Mouse (Mus musculus): Measurements from ENCODE around the gene Plpp7. TPM values are rescaled to one million over a fixed set of nuclear protein-coding genes. Genes with fewer than 3 reads are reported as not detected.

The Plpp7 gene
- polyA plus RNA-seq, 1 experiment from 2014 or later: 21.7 TPM

Small RNA genes within 50 kb of the gene (microRNA-seq; reads per million reads assigned to microRNA genes)
- not detected for gene Mir7674

Other genes starting within 250 kb of the Plpp7 start
- gene Fibcd1, start 249.5 kb upstream of the Plpp7 start, polyA plus RNA-seq (2015; fragmentation: Nextera tagmentation; extraction: Ambion mirVana): 3.4 and 4.6 TPM in 2 replicates
- 6.3 and 7.0 TPM in 2 replicates for gene Lamc3, start 208.2 kb upstream of the Plpp7 start, polyA plus RNA-seq (2015; fragmentation: Nextera tagmentation; extraction: Ambion mirVana)
- 25.9 and 30.6 TPM in 2 replicates for gene Aif1l, start 145.4 kb upstream of the Plpp7 start, polyA plus RNA-seq (2015; fragmentation: Nextera tagmentation; extraction: Ambion mirVana)
- gene Nup214, start 121.1 kb upstream of the Plpp7 start, polyA plus RNA-seq (2015; fragmentation: Nextera tagmentation; extraction: Ambion mirVana): 80.8 and 83.5 TPM in 2 replicates
- 0.63 and 0.74 TPM in 2 replicates for gene Fam78a, start 10.7 kb upstream of the Plpp7 start, polyA plus RNA-seq (2015; fragmentation: Nextera tagmentation; extraction: Ambion mirVana)
- 65.8 and 68.8 TPM in 2 replicates for gene Prrc2b, start 55.6 kb downstream of the Plpp7 start, polyA plus RNA-seq (2015; fragmentation: Nextera tagmentation; extraction: Ambion mirVana)
- 24.4 and 24.9 TPM in 2 replicates for gene Pomt1, start 141.1 kb downstream of the Plpp7 start, polyA plus RNA-seq (2015; fragmentation: Nextera tagmentation; extraction: Ambion mirVana)
- gene Uck1, start 164.6 kb downstream of the Plpp7 start, polyA plus RNA-seq (2015; fragmentation: Nextera tagmentation; extraction: Ambion mirVana): 78.6 and 80.2 TPM in 2 replicates
- gene Golga2, start 191.9 kb downstream of the Plpp7 start, polyA plus RNA-seq (2015; fragmentation: Nextera tagmentation; extraction: Ambion mirVana): 25.6 and 26.5 TPM in 2 replicates
- 437 and 458 TPM in 2 replicates for gene Swi5, start 192.5 kb downstream of the Plpp7 start, polyA plus RNA-seq (2015; fragmentation: Nextera tagmentation; extraction: Ambion mirVana)

All from hindbrain, embryonic 13.5 days (tissue).